Mouse (Mus musculus) c-Kit-positive CD71-positive TER-119-positive erythroid progenitor cells, embryonic 14.5 days (primary cell): ENCODE results near the gene Dcaf17.

Source experiments
- DNase-seq: peaks from one replicate; pipeline ENCODE4 v3.0.0-alpha.2; 2013; ENCODE audit warnings: low spot score

The Dcaf17 gene

GRCm38 (mm10) chr2:71121406-71121805 is 66.3 kb downstream of the Dcaf17 start:
- DNase-seq: no peak

GRCm38 (mm10) chr2:71122268-71123029 is 67.3 kb downstream of the Dcaf17 start:
- DNase-seq: no peak

GRCm38 (mm10) chr2:71123591-71123990 is 68.5 kb downstream of the Dcaf17 start:
- no peak for DNase-seq

GRCm38 (mm10) chr2:71127779-71128534 is 72.8 kb downstream of the Dcaf17 start:
- no peak for DNase-seq

- no peak for DNase-seq
These were observed 75.2 kb downstream of the Dcaf17 start for GRCm38 (mm10) chr2:71130366-71130765.

- no peak for DNase-seq
These were observed 76.9 kb downstream of the Dcaf17 start for GRCm38 (mm10) chr2:71131866-71132496.

GRCm38 (mm10) chr2:71134041-71134505 is 78.9 kb downstream of the Dcaf17 start:
- peak; percentile 89 for DNase-seq

- peak; percentile 55 for DNase-seq
These were observed 79.7 kb downstream of the Dcaf17 start for GRCm38 (mm10) chr2:71134836-71135235.

- DNase-seq: no peak
These were observed 85.5 kb downstream of the Dcaf17 start for GRCm38 (mm10) chr2:71140622-71141021.

- DNase-seq: no peak
These were observed 87.3 kb downstream of the Dcaf17 start for GRCm38 (mm10) chr2:71142410-71142809.

- no peak for DNase-seq
These were observed 90.7 kb downstream of the Dcaf17 start for GRCm38 (mm10) chr2:71145853-71146252.

GRCm38 (mm10) chr2:71146266-71146665 is 91.1 kb downstream of the Dcaf17 start:
- DNase-seq: no peak

- DNase-seq: no peak
These were observed 92.7 kb downstream of the Dcaf17 start for GRCm38 (mm10) chr2:71147816-71148215.
